In the genomic region with DNA sequence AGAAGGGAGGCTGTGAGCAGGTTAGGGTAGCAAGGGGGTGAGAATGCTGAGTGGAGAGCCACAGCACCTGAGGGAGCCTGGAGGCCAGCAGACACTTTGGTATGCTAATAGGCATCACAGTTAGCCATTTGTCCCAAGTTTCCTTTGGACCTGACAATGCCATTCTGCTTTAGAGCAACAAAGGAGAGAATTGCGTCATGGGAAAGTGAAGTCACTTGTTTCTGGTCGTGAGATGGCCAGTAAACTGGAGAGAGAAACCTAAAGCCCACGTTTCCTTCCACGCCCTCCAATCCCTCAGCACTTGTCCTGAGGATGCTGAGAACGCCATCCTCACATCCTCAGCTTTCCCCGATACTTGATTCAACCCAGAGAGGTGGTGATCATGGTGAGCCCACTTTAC, we compare ENCODE assay signal across 23 mouse cellular contexts. TPM values are rescaled to one million over a fixed set of nuclear protein-coding genes. Genes with fewer than 3 reads are reported as not detected.
A peak's percentile ranks its signal among the peaks of the same experiment; 100 is the strongest.
DNase-seq lines count a peak whose midpoint lies in the region; ATAC-seq and TF ChIP-seq lines count a peak whose summit lies in the region.
"Had no signal": no experiment of that assay in that cellular context is flagged by ENCODE, and none has a peak within 500 bp of the region (broad histone marks: within the 10 kb centered on the region; RNA-seq: fewer than 3 reads in every experiment).

No protein-coding gene starts in this region.

- no peak overlapping the region for H3ac ChIP-seq in C2C12 (ENCODE audit: control insufficient read depth, insufficient read length, low read depth)
- no peak overlapping the region for H3ac ChIP-seq in myocyte (ENCODE audit: control insufficient read depth, insufficient read length)

- no peak for DNase-seq in gastrocnemius, adult 2 months
- DNase-seq in gastrocnemius, postnatal 36 days, result no peak
- peak; percentile 49 for DNase-seq in 3T3-L1 (ENCODE audit: low read depth, low spot score)
- no peak for DNase-seq in lung, postnatal 0 days (ENCODE audit: low spot score)
- DNase-seq in adrenal gland, adult 2 months, result no peak
- DNase-seq: adrenal gland, adult 8-10 months; adrenal gland, postnatal 10 days; adrenal gland, postnatal 14 days; adrenal gland, postnatal 25 days; adrenal gland, postnatal 36 days; B cell, adult 2 months; cerebellum, adult 11 months; cerebellum, adult 11-12 months; cerebellum, adult 18-20 months; cerebellum, adult 2 months; cerebellum, adult 8-10 months had no signal

- no peak overlapping the region for H3K4me3 ChIP-seq in gastrocnemius, adult 2 months
- H3K4me3 ChIP-seq in C2C12 (ENCODE audit: insufficient read depth, poor library complexity, severe bottlenecking) (no peak overlapping the region), myocyte (no peak overlapping the region)
- no peak overlapping the region for H3K4me3 ChIP-seq in lung, postnatal 0 days (ENCODE audit: low read depth, low read length)
- no peak overlapping the region for H3K4me3 ChIP-seq in hindbrain, embryonic 13.5 days

- peak overlapping the region; percentile 7 for H3K4me2 ChIP-seq in myocyte (ENCODE audit: low read depth)
- no peak overlapping the region for H3K4me2 ChIP-seq in lung, postnatal 0 days (replicated peaks; ENCODE audit: low read depth, low read length)
- no peak overlapping the region for H3K4me2 ChIP-seq in hindbrain, embryonic 13.5 days

- no peak for TF ChIP-seq EP300 in lung, postnatal 0 days (IDR thresholded peaks at IDR 0.05)

- H3K9me3 ChIP-seq in lung, postnatal 0 days (ENCODE audit: low read length), result no peaks in the 10 kb centered on the region
- no peaks in the 10 kb centered on the region for H3K9me3 ChIP-seq in hindbrain, embryonic 13.5 days

- H3K9ac ChIP-seq in lung, postnatal 0 days (replicated peaks; ENCODE audit: low read depth), result no peak overlapping the region
- H3K9ac ChIP-seq in hindbrain, embryonic 13.5 days, result no peak overlapping the region

- H3K79me2 ChIP-seq in C2C12 (ENCODE audit: control insufficient read depth, insufficient read depth) (no peaks in the 10 kb centered on the region), myocyte (ENCODE audit: control insufficient read depth, insufficient read depth) (no peaks in the 10 kb centered on the region)

- no peaks in the 10 kb centered on the region for H3K27me3 ChIP-seq in C2C12 (ENCODE audit: control insufficient read depth, insufficient read depth, insufficient read length)
- peaks cover 21% of the 10 kb centered on the region for H3K27me3 ChIP-seq in myocyte (ENCODE audit: control insufficient read depth, insufficient read depth, insufficient read length)
- H3K27me3 ChIP-seq in lung, postnatal 0 days (replicated peaks; ENCODE audit: insufficient read depth, low read length), result no peaks in the 10 kb centered on the region
- 0 out of 2 replicates have a peak, but pooled peaks cover 2% of the 10 kb centered on the region for H3K27me3 ChIP-seq in hindbrain, embryonic 13.5 days
- H3K27me3 ChIP-seq: Patski had no signal

- H3K27ac ChIP-seq in gastrocnemius, adult 2 months, result peak overlapping the region; percentile 20; the same call in 1 of the 2 replicates
- no peak overlapping the region for H3K27ac ChIP-seq in lung, postnatal 0 days (ENCODE audit: low read length)
- no peak overlapping the region for H3K27ac ChIP-seq in hindbrain, embryonic 13.5 days

- TF ChIP-seq POLR2A in myocyte (IDR thresholded peaks at IDR 0.05; ENCODE audit: insufficient read length, low read depth), result no peak

- no peak for TF ChIP-seq CTCF in gastrocnemius, adult 2 months (IDR thresholded peaks at IDR 0.05)
- TF ChIP-seq CTCF in C2C12 (IDR thresholded peaks at IDR 0.05; ENCODE audit: control insufficient read depth, insufficient read depth, insufficient read length), result no peak
- no peak for TF ChIP-seq CTCF in lung, postnatal 0 days (IDR thresholded peaks at IDR 0.05)

- no peaks in the 10 kb centered on the region for H3K79me3 ChIP-seq in C2C12 (ENCODE audit: low read depth)

- H3K4me1 ChIP-seq in lung, postnatal 0 days (ENCODE audit: insufficient read depth, low read depth, low read length), result no peaks in the 10 kb centered on the region
- H3K4me1 ChIP-seq in hindbrain, embryonic 13.5 days (replicated peaks), result no peaks in the 10 kb centered on the region

- intact Hi-C loops in gastrocnemius, adult 2 months (cut with DNase I), result no loop called here
- intact Hi-C loops in gastrocnemius, postnatal 36 days (cut with DNase I), result no loop called here

- ATAC-seq in lung, postnatal 0 days, result no peak
- no peak for ATAC-seq in hindbrain, embryonic 13.5 days (ENCODE audit: low FRiP score)
- ATAC-seq: activated CD4-positive, CD25-positive, alpha-beta regulatory T cell, adult 4 months; CD4-positive, CD25-positive, alpha-beta regulatory T cell, adult 4 months had no signal

- 54% methylated on average over 6 of the region's 6 CpGs for WGBS in lung, postnatal 0 days
- WGBS in hindbrain, embryonic 13.5 days, result 57% methylated on average over 6 of the region's 6 CpGs

- H3K36me3 ChIP-seq in C2C12 (ENCODE audit: control insufficient read depth, insufficient read depth) (no peaks in the 10 kb centered on the region), myocyte (ENCODE audit: control insufficient read depth, insufficient read depth) (no peaks in the 10 kb centered on the region)
- no peaks in the 10 kb centered on the region for H3K36me3 ChIP-seq in lung, postnatal 0 days (ENCODE audit: insufficient read depth, low read length)
- no peaks in the 10 kb centered on the region for H3K36me3 ChIP-seq in hindbrain, embryonic 13.5 days
- H3K36me3 ChIP-seq: G1E had no signal

TF ChIP-seq in C2C12, 6 proteins besides CTCF, POLR2A, EP300 and RAD21:
- TF ChIP-seq CEBPB (IDR thresholded peaks at IDR 0.05; ENCODE audit: low read depth) (peak; percentile 85), FOSL1 (IDR thresholded peaks at IDR 0.05; ENCODE audit: insufficient read depth, low read length, poor library complexity, severe bottlenecking) (no peak)

TF ChIP-seq in myocyte, 11 proteins besides CTCF, POLR2A, EP300 and RAD21:
- TF ChIP-seq REST (IDR thresholded peaks at IDR 0.05; ENCODE audit: insufficient read depth, insufficient read length) (no peak), CEBPB (IDR thresholded peaks at IDR 0.05; ENCODE audit: insufficient read depth, poor library complexity, severe bottlenecking) (0 out of 2 replicates have a peak, but pooled peaks have one; percentile 52)

RNA-seq across cellular contexts. Expression of a gene that starts 18.9 kb away (rescaled TPM):
- total RNA-seq in gastrocnemius, adult 2 months (2021), result 10 to 100 TPM; 19.7 to 24.7 TPM
- total RNA-seq in gastrocnemius, postnatal 36 days (2021), result 10 to 100 TPM; 13.9 to 20.4 TPM
- polyA plus RNA-seq in C2C12 (2012; fragmentation: generic; extraction: Trizol) (21.1 TPM), myocyte (2012; fragmentation: generic; extraction: Trizol) (14.1 TPM)
- polyA plus RNA-seq in lung, postnatal 0 days (2015; fragmentation: Nextera tagmentation; extraction: Ambion mirVana), result 41.0 and 47.7 TPM in 2 replicates
- 48.1 and 56.5 TPM in 2 replicates for polyA plus RNA-seq in hindbrain, embryonic 13.5 days (2015; fragmentation: Nextera tagmentation; extraction: Ambion mirVana)
- 10 to 100 TPM; 20.6 to 29.5 TPM for total RNA-seq in adrenal gland, adult 2 months (2021)
- polyA plus RNA-seq in adrenal gland, adult 2 months (2012; rRNA removed), result 18.2 and 18.6 TPM in 2 replicates

RNA-seq across cellular contexts. Expression of a gene that starts 54.7 kb away (rescaled TPM):
- 1 to 10 TPM; 3.2 to 3.3 TPM for total RNA-seq in gastrocnemius, adult 2 months (2021)
- total RNA-seq in gastrocnemius, postnatal 36 days (2021), result 1 to 10 TPM; 4.4 to 5.5 TPM
- polyA plus RNA-seq in C2C12 (2012; fragmentation: generic; extraction: Trizol) (0.14 TPM), myocyte (2012; fragmentation: generic; extraction: Trizol) (0.06 TPM)
- polyA plus RNA-seq in lung, postnatal 0 days (2015; fragmentation: Nextera tagmentation; extraction: Ambion mirVana), result 71.8 and 72.1 TPM in 2 replicates
- polyA plus RNA-seq in hindbrain, embryonic 13.5 days (2015; fragmentation: Nextera tagmentation; extraction: Ambion mirVana), result 10.2 and 11.0 TPM in 2 replicates
- total RNA-seq in adrenal gland, adult 2 months (2021), result 10 to 100 TPM in 1 of 2 experiments, 1 to 10 TPM in 1; 5.4 to 10.7 TPM
- 10.4 and 12.4 TPM in 2 replicates for polyA plus RNA-seq in adrenal gland, adult 2 months (2012; rRNA removed)
